Mouse (Mus musculus): ENCODE results near the gene Ror1. TPM values are rescaled to one million over a fixed set of nuclear protein-coding genes. Genes with fewer than 3 reads are reported as not detected.

Ror1 gene
- polyA plus RNA-seq, 1 experiment, result 0.06 TPM

DNA sequence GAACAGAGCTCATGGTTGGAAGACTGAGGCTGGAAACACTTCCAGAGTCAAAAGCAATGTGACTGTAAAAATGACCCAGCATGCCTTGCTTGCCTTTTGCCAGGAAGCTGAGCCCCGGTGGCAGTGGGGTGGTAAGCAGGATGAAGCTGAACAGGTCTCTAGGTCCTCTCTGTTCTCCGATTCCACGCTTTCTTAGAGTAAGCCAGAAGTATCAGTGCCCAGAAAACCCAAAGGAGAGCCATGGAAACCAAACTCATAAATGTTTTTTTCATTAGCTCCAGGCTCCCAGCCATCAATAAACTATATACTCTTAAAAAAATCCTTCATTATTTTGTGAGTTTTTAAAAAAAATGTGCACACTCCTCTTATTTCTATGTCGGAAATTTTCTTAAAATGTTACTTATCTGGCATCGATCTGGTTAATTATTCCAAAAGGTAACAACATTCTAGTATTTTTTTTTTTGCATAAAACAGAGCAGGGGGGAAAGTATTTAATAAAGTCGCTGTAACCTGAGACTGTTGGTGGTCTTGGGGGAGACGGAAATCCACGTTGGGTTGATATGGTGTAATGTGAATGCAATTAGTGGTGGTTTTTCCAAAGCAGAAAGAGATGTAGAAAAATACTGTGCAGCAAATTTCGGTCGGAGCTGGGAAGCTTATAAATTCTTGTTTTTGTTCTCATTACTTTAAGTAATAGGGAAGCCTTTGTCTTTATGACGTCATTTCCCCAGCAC lies 41.7 kb downstream of the Ror1 start:
- Histone ChIP-seq H3K27me3 (ENCODE audit: control insufficient read depth, insufficient read depth, insufficient read length) (peaks cover 6% of the 10 kb centered on the region), H3K4me2 (ENCODE audit: low read depth) (no peak overlapping the region)

DNA sequence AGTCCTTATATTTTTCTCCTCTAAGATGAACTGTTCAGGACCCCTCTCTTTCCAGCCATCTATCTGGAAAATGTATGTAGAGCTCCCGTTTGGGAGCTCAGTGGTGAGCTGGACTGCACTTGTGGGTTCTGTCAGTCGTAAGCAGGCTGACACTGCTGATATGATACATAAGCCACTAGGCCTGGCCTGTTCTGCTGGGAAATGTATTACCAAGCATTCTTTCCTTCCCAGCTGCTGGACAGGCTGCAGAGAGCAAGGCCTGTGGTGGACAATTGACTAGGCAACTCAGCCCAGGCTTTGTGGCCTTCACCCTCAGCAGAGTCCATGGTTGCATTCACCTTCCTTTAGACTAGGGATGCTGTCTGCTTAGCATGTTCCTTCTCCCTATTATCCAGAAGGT lies 46.0 kb downstream of the Ror1 start:
- Histone ChIP-seq H3ac (ENCODE audit: control insufficient read depth, insufficient read length) (no peak overlapping the region), H3K79me2 (ENCODE audit: control insufficient read depth, insufficient read depth) (no peaks in the 10 kb centered on the region), H3K4me3 (no peak overlapping the region), H3K4me2 (ENCODE audit: low read depth) (no peak overlapping the region), H3K27me3 (ENCODE audit: control insufficient read depth, insufficient read depth, insufficient read length) (no peaks in the 10 kb centered on the region), H3K36me3 (ENCODE audit: control insufficient read depth, insufficient read depth) (no peaks in the 10 kb centered on the region)
- TF ChIP-seq MAX (IDR thresholded peaks at IDR 0.05; ENCODE audit: low read depth) (no peak), MYOG (IDR thresholded peaks at IDR 0.05; ENCODE audit: control insufficient read depth in 1 of 3, insufficient read depth in 1 of 3, insufficient read length in 2 of 3, low read depth in 2 of 3) (no peak), SRF (IDR thresholded peaks at IDR 0.05; ENCODE audit: control insufficient read depth, insufficient read length, low read depth) (no peak)

More for the DNA sequence above, 41.7 kb downstream of the Ror1 start:
- no peak overlapping the region for H3K4me3 ChIP-seq
- H3K36me3 ChIP-seq (ENCODE audit: control insufficient read depth, insufficient read depth), result no peaks in the 10 kb centered on the region
- H3K79me2 ChIP-seq (ENCODE audit: control insufficient read depth, insufficient read depth), result no peaks in the 10 kb centered on the region
- TF ChIP-seq REST (IDR thresholded peaks at IDR 0.05; ENCODE audit: insufficient read depth, insufficient read length) (no peak), MYOD1 (IDR thresholded peaks at IDR 0.05; ENCODE audit: control insufficient read depth in 1 of 3, insufficient read length in 2 of 3, low read depth in 2 of 3) (no peak), MAX (IDR thresholded peaks at IDR 0.05; ENCODE audit: low read depth) (no peak), POLR2AphosphoS2 (IDR thresholded peaks at IDR 0.05; ENCODE audit: insufficient read length, low read depth) (no peak), SRF (IDR thresholded peaks at IDR 0.05; ENCODE audit: control insufficient read depth, insufficient read length, low read depth) (no peak)
- no peak overlapping the region for H3ac ChIP-seq (ENCODE audit: control insufficient read depth, insufficient read length)

GRCm38 (mm10) chr4:100144744-100145143 lies 49.2 kb downstream of the Ror1 start:
- Histone ChIP-seq H3K27me3 (ENCODE audit: control insufficient read depth, insufficient read depth, insufficient read length) (no peaks in the 10 kb centered on the region), H3K36me3 (ENCODE audit: control insufficient read depth, insufficient read depth) (no peaks in the 10 kb centered on the region), H3K4me3 (no peak overlapping the region), H3K79me2 (ENCODE audit: control insufficient read depth, insufficient read depth) (no peaks in the 10 kb centered on the region), H3ac (ENCODE audit: control insufficient read depth, insufficient read length) (no peak overlapping the region), H3K4me2 (ENCODE audit: low read depth) (no peak overlapping the region)
- TF ChIP-seq USF1 (IDR thresholded peaks at IDR 0.05; ENCODE audit: low read depth) (no peak), REST (IDR thresholded peaks at IDR 0.05; ENCODE audit: insufficient read depth, insufficient read length) (no peak), TCF3 (IDR thresholded peaks at IDR 0.05; ENCODE audit: insufficient read length, low read depth) (no peak), MAX (IDR thresholded peaks at IDR 0.05; ENCODE audit: low read depth) (no peak), MYOG (IDR thresholded peaks at IDR 0.05; ENCODE audit: control insufficient read depth in 1 of 3, insufficient read depth in 1 of 3, insufficient read length in 2 of 3, low read depth in 2 of 3) (no peak), POLR2A (IDR thresholded peaks at IDR 0.05; ENCODE audit: insufficient read length, low read depth) (no peak), E2F4 (IDR thresholded peaks at IDR 0.05; ENCODE audit: insufficient read depth) (no peak), CEBPB (IDR thresholded peaks at IDR 0.05; ENCODE audit: insufficient read depth, poor library complexity, severe bottlenecking) (no peak), TCF12 (IDR thresholded peaks at IDR 0.05; ENCODE audit: insufficient read depth, poor library complexity, severe bottlenecking) (no peak), SRF (IDR thresholded peaks at IDR 0.05; ENCODE audit: control insufficient read depth, insufficient read length, low read depth) (no peak), POLR2AphosphoS2 (IDR thresholded peaks at IDR 0.05; ENCODE audit: insufficient read length, low read depth) (no peak), MYOD1 (IDR thresholded peaks at IDR 0.05; ENCODE audit: control insufficient read depth in 1 of 3, insufficient read length in 2 of 3, low read depth in 2 of 3) (no peak)

DNA sequence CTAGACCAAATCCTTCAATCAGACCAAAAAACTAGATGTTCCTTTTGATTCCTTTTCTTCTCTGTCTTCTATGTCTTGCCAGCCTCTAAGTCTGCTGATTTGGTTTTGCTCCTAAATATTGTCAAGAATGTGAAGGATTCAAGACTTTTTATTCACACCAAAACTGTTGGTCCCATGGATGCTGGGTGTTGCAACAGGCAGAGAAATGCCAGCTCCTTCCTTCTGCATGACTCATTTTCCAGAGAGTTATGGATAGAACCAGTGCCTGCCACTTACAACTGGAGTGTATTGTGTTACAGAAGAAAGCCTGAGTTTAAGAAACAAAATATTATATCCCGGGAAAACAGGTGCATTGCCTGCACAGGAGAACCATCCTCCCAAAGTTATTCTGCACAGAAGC lies 55.2 kb downstream of the Ror1 start:
- Histone ChIP-seq H3K79me2 (ENCODE audit: control insufficient read depth, insufficient read depth) (no peaks in the 10 kb centered on the region), H3K27me3 (ENCODE audit: control insufficient read depth, insufficient read depth, insufficient read length) (no peaks in the 10 kb centered on the region), H3ac (ENCODE audit: control insufficient read depth, insufficient read length) (no peak overlapping the region), H3K4me2 (ENCODE audit: low read depth) (no peak overlapping the region), H3K4me3 (no peak overlapping the region), H3K36me3 (ENCODE audit: control insufficient read depth, insufficient read depth) (no peaks in the 10 kb centered on the region)
- TF ChIP-seq POLR2AphosphoS2 (IDR thresholded peaks at IDR 0.05; ENCODE audit: insufficient read length, low read depth), result no peak
- no peak for TF ChIP-seq TCF12 (IDR thresholded peaks at IDR 0.05; ENCODE audit: insufficient read depth, poor library complexity, severe bottlenecking)
- no peak for TF ChIP-seq MYOG (IDR thresholded peaks at IDR 0.05; ENCODE audit: control insufficient read depth in 1 of 3, insufficient read depth in 1 of 3, insufficient read length in 2 of 3, low read depth in 2 of 3)
- TF ChIP-seq TCF3 (IDR thresholded peaks at IDR 0.05; ENCODE audit: insufficient read length, low read depth), result no peak
- 0 out of 2 replicates have a peak, but pooled peaks have one; percentile 35 for TF ChIP-seq CEBPB (IDR thresholded peaks at IDR 0.05; ENCODE audit: insufficient read depth, poor library complexity, severe bottlenecking)
- no peak for TF ChIP-seq REST (IDR thresholded peaks at IDR 0.05; ENCODE audit: insufficient read depth, insufficient read length)

GRCm38 (mm10) chr4:100154560-100155130 lies 59.1 kb downstream of the Ror1 start:
- Histone ChIP-seq H3K79me2 (ENCODE audit: control insufficient read depth, insufficient read depth) (no peaks in the 10 kb centered on the region), H3K4me3 (no peak overlapping the region), H3K36me3 (ENCODE audit: control insufficient read depth, insufficient read depth) (no peaks in the 10 kb centered on the region), H3ac (ENCODE audit: control insufficient read depth, insufficient read length) (no peak overlapping the region), H3K27me3 (ENCODE audit: control insufficient read depth, insufficient read depth, insufficient read length) (no peaks in the 10 kb centered on the region), H3K4me2 (ENCODE audit: low read depth) (no peak overlapping the region)
- no peak for TF ChIP-seq USF1 (IDR thresholded peaks at IDR 0.05; ENCODE audit: low read depth)
- TF ChIP-seq POLR2A (IDR thresholded peaks at IDR 0.05; ENCODE audit: insufficient read length, low read depth), result no peak
- TF ChIP-seq REST (IDR thresholded peaks at IDR 0.05; ENCODE audit: insufficient read depth, insufficient read length), result no peak
- TF ChIP-seq POLR2AphosphoS2 (IDR thresholded peaks at IDR 0.05; ENCODE audit: insufficient read length, low read depth), result no peak
- TF ChIP-seq E2F4 (IDR thresholded peaks at IDR 0.05; ENCODE audit: insufficient read depth), result no peak
- no peak for TF ChIP-seq MAX (IDR thresholded peaks at IDR 0.05; ENCODE audit: low read depth)
- no peak for TF ChIP-seq MYOD1 (IDR thresholded peaks at IDR 0.05; ENCODE audit: control insufficient read depth in 1 of 3, insufficient read length in 2 of 3, low read depth in 2 of 3)
- TF ChIP-seq CEBPB (IDR thresholded peaks at IDR 0.05; ENCODE audit: insufficient read depth, poor library complexity, severe bottlenecking), result no peak
- TF ChIP-seq SRF (IDR thresholded peaks at IDR 0.05; ENCODE audit: control insufficient read depth, insufficient read length, low read depth), result no peak
- TF ChIP-seq TCF3 (IDR thresholded peaks at IDR 0.05; ENCODE audit: insufficient read length, low read depth), result no peak
- TF ChIP-seq MYOG (IDR thresholded peaks at IDR 0.05; ENCODE audit: control insufficient read depth in 1 of 3, insufficient read depth in 1 of 3, insufficient read length in 2 of 3, low read depth in 2 of 3), result no peak
- TF ChIP-seq TCF12 (IDR thresholded peaks at IDR 0.05; ENCODE audit: insufficient read depth, poor library complexity, severe bottlenecking), result no peak
